Mouse (Mus musculus): ENCODE results near the gene Gm8693. TPM values are rescaled to one million over a fixed set of nuclear protein-coding genes. Genes with fewer than 3 reads are reported as not detected.
"Not testable (repeated sequence)": the region's sequence is repeated elsewhere in the genome, so short reads cannot be mapped to it uniquely, and the experiment has no call there.

Gm8693 gene
- total RNA-seq (2021): not detected

DNA sequence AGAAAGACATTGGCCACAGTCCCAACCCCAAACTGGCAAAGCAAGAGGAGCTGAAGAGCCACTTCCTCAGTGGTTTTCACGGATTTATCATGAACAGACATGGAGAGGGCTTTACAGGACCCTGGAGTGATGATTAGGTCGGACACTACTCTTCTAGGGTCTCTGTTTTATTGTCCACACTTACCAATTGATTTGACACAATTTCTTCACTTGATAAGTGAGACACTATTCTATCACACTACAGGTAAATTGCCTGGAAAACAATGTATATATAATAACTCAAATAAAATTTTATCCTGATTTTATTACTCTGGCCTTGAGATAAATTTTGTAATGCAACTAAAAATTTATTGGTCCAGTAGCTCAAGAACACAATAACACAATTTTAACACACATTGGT lies at the start of gene Gm8693:
Gm8693 (minus strand) TSS at position 101 of the 400 bp plus-strand sequence.
- not testable (repeated sequence) for DNase-seq

DNA sequence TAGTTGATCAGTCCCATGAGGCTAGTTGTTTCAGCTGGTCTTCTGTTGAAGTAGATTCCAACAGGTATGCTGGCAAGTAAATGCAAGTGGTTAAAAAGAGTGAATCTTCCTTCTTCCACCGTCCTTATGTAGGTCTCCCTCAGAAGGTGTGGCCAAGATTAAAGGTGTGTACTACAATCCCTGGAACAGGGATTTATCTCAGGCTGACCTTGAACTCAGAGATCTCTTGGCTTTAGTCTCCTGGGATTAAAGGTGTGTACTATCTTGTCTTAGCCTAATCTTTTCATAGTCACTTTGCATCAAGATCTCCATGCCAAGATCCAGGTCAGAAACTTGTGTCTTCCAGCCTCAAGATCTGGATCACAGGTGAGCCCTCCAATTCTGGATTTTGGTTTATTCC lies 27.5 kb upstream of the Gm8693 start, which contains the start of gene Gm4567:
Gm4567 (minus strand) TSS at position 101 of the 400 bp plus-strand sequence.
- not testable (repeated sequence) for DNase-seq

DNA sequence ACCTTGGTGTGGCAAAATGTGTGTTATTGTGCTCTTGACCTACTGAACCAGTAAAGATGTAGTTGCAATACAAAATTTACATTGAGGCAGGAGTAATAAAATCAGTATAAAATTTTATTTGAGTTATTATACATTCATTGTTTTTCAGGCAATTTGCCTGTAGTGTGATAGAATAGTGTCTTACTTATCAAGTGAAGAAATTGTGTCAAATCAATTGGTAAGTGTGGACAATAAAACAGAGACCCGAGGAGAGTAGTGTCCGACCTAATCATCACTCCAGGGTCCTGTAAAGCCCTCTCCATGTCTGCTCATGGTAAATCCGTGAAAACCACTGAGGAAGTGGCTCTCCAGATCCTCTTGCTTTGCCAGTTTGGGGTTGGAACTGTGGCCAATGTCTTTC lies 34.4 kb downstream of the Gm8693 start, which contains the start of gene Vmn1r155:
Vmn1r155 (plus strand) TSS at position 301 of the 400 bp plus-strand sequence.
- DNase-seq: not testable (repeated sequence)

Other genes starting within 250 kb of the Gm8693 start
- gene Gm10665, start 228.2 kb downstream of the Gm8693 start, total RNA-seq (2021): not detected
- gene Vmn1r151, start 192.6 kb downstream of the Gm8693 start, total RNA-seq (2021): not detected
- gene Vmn1r152, start 169.3 kb downstream of the Gm8693 start, total RNA-seq (2021): not detected
- gene Gm8677, start 157.4 kb downstream of the Gm8693 start, total RNA-seq (2021): not detected
- gene Gm4201, start 127.0 kb downstream of the Gm8693 start, total RNA-seq (2021): not detected
- gene Gm4565, start 104.2 kb downstream of the Gm8693 start, total RNA-seq (2021): not detected
- not detected for gene Vmn1r155, start 34.3 kb downstream of the Gm8693 start, total RNA-seq (2021)
- gene Gm4567, start 27.4 kb upstream of the Gm8693 start, total RNA-seq (2021): not detected
- gene Vmn1r157, start 69.4 kb upstream of the Gm8693 start, total RNA-seq (2021): not detected
- not detected for gene Vmn1r158, start 98.5 kb upstream of the Gm8693 start, total RNA-seq (2021)
- not detected for gene Vmn1r159, start 151.3 kb upstream of the Gm8693 start, total RNA-seq (2021)
- gene Vmn1r160, start 178.9 kb upstream of the Gm8693 start, total RNA-seq (2021): not detected

All from layer of hippocampus, postnatal 36 days (tissue).